Comparison of ENCODE assay signal across 29 mouse cellular contexts in the genomic region with DNA sequence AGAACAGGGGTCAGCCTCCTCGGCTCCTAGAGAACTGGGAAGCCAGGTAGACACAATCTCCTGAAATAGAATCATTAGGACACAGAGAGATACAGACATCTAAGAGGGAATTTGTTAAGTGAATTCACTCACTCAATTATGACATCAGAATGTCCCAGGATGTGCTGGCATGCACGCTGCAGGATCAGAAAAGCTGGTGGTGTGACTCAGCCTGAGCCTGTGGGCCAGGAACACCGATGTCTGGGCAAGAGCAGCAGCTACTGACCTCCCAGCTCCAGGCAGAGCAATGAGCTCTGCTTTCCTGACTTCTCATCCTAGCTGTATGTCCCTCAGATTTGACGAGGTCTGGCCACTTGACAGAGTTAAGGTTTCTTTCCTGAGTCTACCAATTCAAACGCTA. TPM values are rescaled to one million over a fixed set of nuclear protein-coding genes. Genes with fewer than 3 reads are reported as not detected.
A peak's percentile ranks its signal among the peaks of the same experiment; 100 is the strongest.
DNase-seq lines count a peak whose midpoint lies in the region; ATAC-seq lines count a peak whose summit lies in the region.
"Had no signal": no experiment of that assay in that cellular context is flagged by ENCODE, and none has a peak within 500 bp of the region (broad histone marks: within the 10 kb centered on the region; RNA-seq: fewer than 3 reads in every experiment).

No protein-coding gene starts in this region.

- no peaks in the 10 kb centered on the region for H3K9me3 ChIP-seq in forebrain, embryonic 11.5 days (ENCODE audit: control insufficient read depth, low read length)
- no peaks in the 10 kb centered on the region for H3K9me3 ChIP-seq in forebrain, embryonic 16.5 days (ENCODE audit: control insufficient read depth, low read length)
- H3K9me3 ChIP-seq: embryonic facial prominence, embryonic 12.5 days; forebrain, embryonic 10.5 days; G1E; heart, embryonic 15.5 days; kidney, embryonic 15.5 days; limb, embryonic 12.5 days; liver, embryonic 15.5 days had no signal

- H3K27ac ChIP-seq in forebrain, embryonic 11.5 days (ENCODE audit: low read depth, low read length) = no peak overlapping the region
- H3K27ac ChIP-seq in forebrain, embryonic 16.5 days (ENCODE audit: low read length) = no peak overlapping the region
- H3K27ac ChIP-seq: embryonic facial prominence, embryonic 12.5 days; forebrain, embryonic 10.5 days; heart, embryonic 15.5 days; kidney, embryonic 15.5 days; limb, embryonic 12.5 days; liver, embryonic 15.5 days had no signal

- ATAC-seq in forebrain, embryonic 11.5 days (replicated peaks; ENCODE audit: low FRiP score) = no peak
- no peak for ATAC-seq in forebrain, embryonic 16.5 days
- ATAC-seq: forebrain, postnatal 0 days; hindbrain, embryonic 16.5 days had no signal

- no peaks in the 10 kb centered on the region for H3K27me3 ChIP-seq in forebrain, embryonic 11.5 days (ENCODE audit: control insufficient read depth, insufficient read depth, low read length)
- no peaks in the 10 kb centered on the region for H3K27me3 ChIP-seq in forebrain, embryonic 16.5 days (replicated peaks; ENCODE audit: control insufficient read depth, insufficient read depth, low read length)
- H3K27me3 ChIP-seq: embryonic facial prominence, embryonic 12.5 days; heart, embryonic 15.5 days had no signal

- no peaks in the 10 kb centered on the region for H3K36me3 ChIP-seq in forebrain, embryonic 11.5 days (ENCODE audit: control insufficient read depth, insufficient read depth, low read length)
- no peaks in the 10 kb centered on the region for H3K36me3 ChIP-seq in forebrain, embryonic 16.5 days (ENCODE audit: control insufficient read depth, insufficient read depth)
- H3K36me3 ChIP-seq: embryonic facial prominence, embryonic 12.5 days; forebrain, embryonic 10.5 days; G1E; heart, embryonic 15.5 days; kidney, embryonic 15.5 days; limb, embryonic 12.5 days; liver, embryonic 15.5 days had no signal

- H3K4me3 ChIP-seq in forebrain, embryonic 11.5 days (ENCODE audit: low read depth, low read length) = no peak overlapping the region
- H3K4me3 ChIP-seq in forebrain, embryonic 16.5 days (replicated peaks; ENCODE audit: low read length) = no peak overlapping the region
- H3K4me3 ChIP-seq: embryonic facial prominence, embryonic 12.5 days; forebrain, embryonic 10.5 days; heart, embryonic 15.5 days; kidney, embryonic 15.5 days; limb, embryonic 12.5 days; liver, embryonic 15.5 days had no signal

- no peak overlapping the region for H3K4me2 ChIP-seq in forebrain, embryonic 11.5 days (ENCODE audit: low read depth, low read length, severe bottlenecking)
- no peak overlapping the region for H3K4me2 ChIP-seq in forebrain, embryonic 16.5 days (ENCODE audit: low read length)
- H3K4me2 ChIP-seq: embryonic facial prominence, embryonic 12.5 days; heart, embryonic 15.5 days; kidney, embryonic 15.5 days; limb, embryonic 12.5 days; liver, embryonic 15.5 days; lung, embryonic 14.5 days had no signal

- H3K4me1 ChIP-seq in forebrain, embryonic 11.5 days (replicated peaks; ENCODE audit: control insufficient read depth, insufficient read depth, low read length) = no peaks in the 10 kb centered on the region
- peaks cover 7% of the 10 kb centered on the region for H3K4me1 ChIP-seq in forebrain, embryonic 16.5 days (replicated peaks; ENCODE audit: control insufficient read depth, insufficient read depth, low read length)
- H3K4me1 ChIP-seq: embryonic facial prominence, embryonic 12.5 days; heart, embryonic 15.5 days; limb, embryonic 12.5 days; liver, embryonic 15.5 days had no signal

- no peak overlapping the region for H3K9ac ChIP-seq in forebrain, embryonic 11.5 days (ENCODE audit: low read length)
- no peak overlapping the region for H3K9ac ChIP-seq in forebrain, embryonic 16.5 days (replicated peaks; ENCODE audit: low read depth, low read length)
- H3K9ac ChIP-seq: embryonic facial prominence, embryonic 12.5 days; forebrain, postnatal 0 days; heart, embryonic 15.5 days; kidney, embryonic 15.5 days; limb, embryonic 12.5 days; liver, embryonic 15.5 days; lung, embryonic 14.5 days had no signal

- peak; percentile 33 for DNase-seq in forebrain, embryonic 11.5 days (ENCODE audit: low spot score)
- peak; percentile 84 for DNase-seq in 3T3-L1 (ENCODE audit: low read depth, low spot score)
- peak; percentile 74 for DNase-seq in Muller cell, postnatal 12 days (ENCODE audit: inconsistent ontology term)
- peak; percentile 71 to 73 for DNase-seq in adrenal gland, postnatal 36 days
- DNase-seq in testis, postnatal 10 days (ENCODE audit: low spot score) = no peak
- no peak for DNase-seq in kidney, postnatal 10 days
- DNase-seq: cerebellum, adult 11-12 months; cerebellum, adult 9-11 months; embryo, embryonic 11 days; forebrain, postnatal 0 days; gastrocnemius, postnatal 36 days; kidney, adult 18-20 months; layer of hippocampus, adult 9-11 months; lung, embryonic 14.5 days; lung, postnatal 14 days; midbrain, embryonic 14.5 days; right cerebral cortex, adult 18-20 months; spleen, adult 18-20 months; thymus, adult 18-20 months; thymus, postnatal 36 days had no signal

- WGBS in forebrain, embryonic 11.5 days = 66% methylated on average over 5 of the region's 5 CpGs
- 67% methylated on average over 5 of the region's 5 CpGs for WGBS in forebrain, embryonic 16.5 days

RNA-seq across cellular contexts. Expression of a gene that starts 7.8 kb away (rescaled TPM):
- polyA plus RNA-seq in forebrain, embryonic 11.5 days (2014; fragmentation: Nextera tagmentation; extraction: Ambion mirVana) = 13.5 and 14.2 TPM in 2 replicates
- polyA plus RNA-seq in forebrain, embryonic 16.5 days (2015; fragmentation: Nextera tagmentation; extraction: Ambion mirVana) = 32.7 and 37.2 TPM in 2 replicates
- 100 to 1,000 TPM in 1 of 2 experiments, 10 to 100 TPM in 1; 85.9 to 282 TPM for total RNA-seq in adrenal gland, postnatal 36 days (2021)

Comparison
In these comparisons a context has a peak if more than half of its experiments do, and no peak if none do; other contexts are left out.
1. DNase-seq: peak in forebrain, embryonic 11.5 days (single experiment), 3T3-L1 (single experiment), Muller cell, postnatal 12 days (single experiment) and adrenal gland, postnatal 36 days (2 of 2); none in testis, postnatal 10 days (single experiment) and kidney, postnatal 10 days (single experiment).